Mouse (Mus musculus) MEL (cell line): ENCODE data around the gene Gnai3.

Experiments used
- CHD2 ChIP-seq: IDR thresholded peaks from 2 replicates; pipeline ENCODE4 v1.6.1; 2011; ENCODE audit warnings: low read length, improper control_type of control experiment
- CTCF ChIP-seq, 3 experiments: IDR thresholded peaks in 2 of 3; conservative IDR thresholded peaks in 1 of 3; 2 replicates each; pipeline ENCODE4 v1.5.1; 2011 to 2012; ENCODE audit warnings: low read length in 3 of 3, low read depth in 2 of 3, mild to moderate bottlenecking in 2 of 3, improper control_type of control experiment in 1 of 3, inconsistent platforms in 1 of 3, mixed read lengths in 1 of 3, moderate library complexity in 1 of 3; ENCODE audit not compliant: control insufficient read depth in 1 of 3, insufficient read depth in 1 of 3, poor library complexity in 1 of 3, severe bottlenecking in 1 of 3
- ELF1 ChIP-seq: IDR thresholded peaks from 2 replicates; pipeline ENCODE4 v1.6.1; 2014; ENCODE audit warnings: low read depth, mild to moderate bottlenecking, inconsistent platforms, low read length, improper control_type of control experiment, moderate library complexity
- RAD21 ChIP-seq: IDR thresholded peaks from 2 replicates; pipeline ENCODE4 v1.6.1; 2011; ENCODE audit warnings: mild to moderate bottlenecking, low read depth, low read length, improper control_type of control experiment
- TAL1 ChIP-seq: IDR thresholded peaks from 2 replicates; pipeline ENCODE4 v1.6.1; 2012; ENCODE audit warnings: mild to moderate bottlenecking, inconsistent platforms, low read length, moderate library complexity, mixed read lengths
- TCF12 ChIP-seq: IDR thresholded peaks from 2 replicates; pipeline ENCODE4 v1.6.1; 2014; ENCODE audit warnings: low read depth, mild to moderate bottlenecking, inconsistent platforms, low read length, improper control_type of control experiment, moderate library complexity

GRCm38 (mm10) chr3:108165532-108166315 is 19.8 kb upstream of the Gnai3 start:
- TF ChIP-seq CTCF (IDR thresholded peaks at IDR 0.05 in 2 of 3, conservative IDR thresholded peaks at IDR 0.05 in 1 of 3; ENCODE audit: control insufficient read depth in 1 of 3, insufficient read depth in 1 of 3, low read depth in 2 of 3, low read length in 3 of 3, poor library complexity in 1 of 3, severe bottlenecking in 1 of 3) = no peak
- no peak for TF ChIP-seq TAL1
- no peak for TF ChIP-seq CHD2
- no peak for TF ChIP-seq RAD21
- no peak for TF ChIP-seq TCF12
- TF ChIP-seq ELF1 = no peak
